Mouse (Mus musculus): ENCODE measurements around the gene Cpne9. TPM values are rescaled to one million over a fixed set of nuclear protein-coding genes. Genes with fewer than 3 reads are reported as not detected.

The Cpne9 gene
- total RNA-seq (2021), result not detected

- DNase-seq, result peak; percentile 15
Observed at GRCm38 (mm10) chr6:113282101-113282802, at the start of gene Cpne9. TSS of gene Cpne9 (plus strand) at chr6:113282307.

GRCm38 (mm10) chr6:113235141-113235540 lies 47.0 kb upstream of the Cpne9 start:
- DNase-seq, result no peak

GRCm38 (mm10) chr6:113237542-113238270 lies 44.4 kb upstream of the Cpne9 start, which contains the start of gene Mtmr14:
TSS of gene Mtmr14 (plus strand) at chr6:113237843.
- peak; percentile 99 for DNase-seq

- DNase-seq, result no peak
Observed at GRCm38 (mm10) chr6:113238442-113238841, 43.7 kb upstream of the Cpne9 start.

- no peak for DNase-seq
Observed at GRCm38 (mm10) chr6:113242753-113243152, 39.4 kb upstream of the Cpne9 start.

- no peak for DNase-seq
Observed at GRCm38 (mm10) chr6:113245585-113245984, 36.5 kb upstream of the Cpne9 start.

GRCm38 (mm10) chr6:113250786-113251185 lies 31.3 kb upstream of the Cpne9 start:
- DNase-seq, result no peak

GRCm38 (mm10) chr6:113251921-113252320 lies 30.2 kb upstream of the Cpne9 start:
- no peak for DNase-seq

GRCm38 (mm10) chr6:113254899-113255298 lies 27.2 kb upstream of the Cpne9 start:
- no peak for DNase-seq

GRCm38 (mm10) chr6:113261174-113261858 lies 20.8 kb upstream of the Cpne9 start:
- DNase-seq, result no peak

GRCm38 (mm10) chr6:113263531-113263930 lies 18.6 kb upstream of the Cpne9 start:
- no peak for DNase-seq

- no peak for DNase-seq
Observed at GRCm38 (mm10) chr6:113264429-113264828, 17.7 kb upstream of the Cpne9 start.

GRCm38 (mm10) chr6:113266996-113267655 lies 15.0 kb upstream of the Cpne9 start:
- no peak for DNase-seq

- DNase-seq, result no peak
Observed at GRCm38 (mm10) chr6:113267988-113268387, 14.1 kb upstream of the Cpne9 start.

- DNase-seq, result no peak
Observed at GRCm38 (mm10) chr6:113272365-113272764, 9.7 kb upstream of the Cpne9 start.

- DNase-seq, result no peak
Observed at GRCm38 (mm10) chr6:113276846-113277245, 5.3 kb upstream of the Cpne9 start.

- DNase-seq, result no peak
Observed at GRCm38 (mm10) chr6:113281676-113282075, 431 bp upstream of the Cpne9 start.

- DNase-seq, result no peak
Observed at GRCm38 (mm10) chr6:113282969-113283368, 862 bp downstream of the Cpne9 start.

- no peak for DNase-seq
Observed at GRCm38 (mm10) chr6:113283500-113283899, 1.4 kb downstream of the Cpne9 start.

- DNase-seq, result no peak
Observed at GRCm38 (mm10) chr6:113284931-113285330, 2.8 kb downstream of the Cpne9 start.

- no peak for DNase-seq
Observed at GRCm38 (mm10) chr6:113286316-113286715, 4.2 kb downstream of the Cpne9 start.

GRCm38 (mm10) chr6:113287236-113287635 lies 5.1 kb downstream of the Cpne9 start:
- no peak for DNase-seq

- no peak for DNase-seq
Observed at GRCm38 (mm10) chr6:113289346-113289745, 7.2 kb downstream of the Cpne9 start.
